Mouse (Mus musculus) liver, postnatal 0 days (tissue): Measurements from ENCODE around the gene Gm28038.

Experiments used
- CTCF ChIP-seq: sonication (generic); IDR thresholded peaks from 2 replicates; pipeline ENCODE4 v1.5.1; 2016; ENCODE audit warnings: antibody characterized with exemption, low read depth
- EP300 ChIP-seq: IDR thresholded peaks from 2 replicates; pipeline ENCODE4 v1.6.1; 2016; ENCODE audit warnings: antibody characterized with exemption, low read depth, mild to moderate bottlenecking

- TF ChIP-seq CTCF: no peak
- no peak for TF ChIP-seq EP300
Measured at GRCm38 (mm10) chr2:30253809-30254208, 27.0 kb upstream of the Gm28038 start.
